Mouse (Mus musculus) kidney, adult 9 months (tissue): ENCODE data around the gene Gm10128.
A peak's percentile ranks its signal among the peaks of the same experiment; 100 is the strongest.
"Not testable (repeated sequence)": the region's sequence is repeated elsewhere in the genome, so short reads cannot be mapped to it uniquely, and the experiment has no call there.

ENCODE experiments used
- DNase-seq: peaks from one replicate; pipeline ENCODE4 v3.0.0; 2022

Gm10128 gene

GRCm38 (mm10) chr14:7643872-7644271 lies at the start of gene Gm10128:
TSS of gene Gm10128 (minus strand) at chr14:7643972.
- DNase-seq: not testable (repeated sequence)

- DNase-seq: peak; percentile 14
Measured at GRCm38 (mm10) chr14:7681170-7681569, 37.4 kb upstream of the Gm10128 start.

- DNase-seq: not testable (repeated sequence)
Measured at GRCm38 (mm10) chr14:7662491-7662890, 18.7 kb upstream of the Gm10128 start.

GRCm38 (mm10) chr14:7658101-7659074 lies 14.6 kb upstream of the Gm10128 start:
- DNase-seq: not testable (repeated sequence)

GRCm38 (mm10) chr14:7657456-7657855 lies 13.7 kb upstream of the Gm10128 start:
- DNase-seq: not testable (repeated sequence)

GRCm38 (mm10) chr14:7595492-7595891 lies 48.3 kb downstream of the Gm10128 start, which contains the start of gene Gm10338:
TSS of gene Gm10338 (minus strand) at chr14:7595592.
- not testable (repeated sequence) for DNase-seq
